Mouse (Mus musculus): ENCODE measurements around the gene Rnf113a2.

DNA sequence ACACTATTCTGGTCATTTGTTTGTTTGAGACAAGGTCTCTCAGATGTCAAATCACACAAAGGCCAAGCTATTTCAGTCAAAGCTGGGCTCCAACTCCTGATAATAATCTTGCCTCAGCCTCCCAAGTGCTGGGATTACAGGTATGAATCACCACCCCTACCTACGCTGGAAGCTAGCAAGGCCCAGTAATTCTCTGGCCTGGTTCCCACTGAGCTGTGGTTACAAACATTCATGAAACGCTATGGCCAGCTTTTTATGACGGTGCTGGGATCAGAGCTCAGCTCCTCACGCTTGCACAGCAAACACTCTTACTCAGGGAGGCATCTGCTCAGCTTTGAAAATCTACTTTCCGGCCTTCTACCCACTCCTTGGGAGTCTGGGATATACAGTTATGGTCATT, 23.1 kb upstream of the Rnf113a2 start:
- no peak for TF ChIP-seq POLR2A (IDR thresholded peaks at IDR 0.05; ENCODE audit: insufficient read length, low read depth)
- TF ChIP-seq USF1 (IDR thresholded peaks at IDR 0.05; ENCODE audit: low read depth) = no peak
- TF ChIP-seq MAX (IDR thresholded peaks at IDR 0.05; ENCODE audit: low read depth) = no peak
- no peak for TF ChIP-seq REST (IDR thresholded peaks at IDR 0.05; ENCODE audit: insufficient read depth, insufficient read length)
- TF ChIP-seq E2F4 (IDR thresholded peaks at IDR 0.05; ENCODE audit: insufficient read depth) = no peak
- TF ChIP-seq POLR2AphosphoS2 (IDR thresholded peaks at IDR 0.05; ENCODE audit: insufficient read length, low read depth) = no peak
- no peak for TF ChIP-seq CEBPB (IDR thresholded peaks at IDR 0.05; ENCODE audit: insufficient read depth, poor library complexity, severe bottlenecking)
